Mouse (Mus musculus) retina, adult 2 months (tissue): ENCODE data around the gene Vmn2r66.

Experiments used
- DNase-seq: peaks from one replicate; pipeline ENCODE4 v3.0.0-alpha.2; 2012; ENCODE audit warnings: low read depth, low spot score

Vmn2r66 gene

GRCm38 (mm10) chr7:85012168-85012567 lies at the start of gene Vmn2r66:
TSS of gene Vmn2r66 (minus strand) at chr7:85012268.
- no peak for DNase-seq

GRCm38 (mm10) chr7:84996694-84997093 lies 15.4 kb downstream of the Vmn2r66 start:
- no peak for DNase-seq

- no peak for DNase-seq
These were observed 48.1 kb downstream of the Vmn2r66 start, which contains the start of gene Vmn2r65 for GRCm38 (mm10) chr7:84964015-84964414. TSS of gene Vmn2r65 (minus strand) at chr7:84964115.
